Mouse (Mus musculus): ENCODE results near the gene Zfp385b.

Gene Zfp385b

DNA sequence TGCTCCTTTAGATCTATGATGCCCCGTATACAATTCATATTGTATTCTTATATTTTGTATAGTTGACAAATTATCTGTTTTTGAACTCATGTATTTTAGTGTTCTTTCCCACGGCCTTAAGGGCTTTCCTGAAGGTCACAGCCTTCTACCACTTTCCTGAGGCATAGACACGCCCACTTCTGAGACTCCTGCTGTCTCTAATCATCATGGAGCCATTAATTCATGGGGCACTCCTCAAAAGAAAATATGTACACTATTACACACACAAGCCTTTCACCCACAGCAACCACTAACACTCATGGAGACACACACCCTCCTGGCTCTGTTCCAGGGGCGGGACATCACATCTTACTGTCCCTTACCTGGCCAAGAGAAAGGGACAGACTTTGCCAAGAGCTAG, 232.1 kb downstream of the Zfp385b start:
- no peak for DNase-seq (ENCODE audit: low spot score)

DNA sequence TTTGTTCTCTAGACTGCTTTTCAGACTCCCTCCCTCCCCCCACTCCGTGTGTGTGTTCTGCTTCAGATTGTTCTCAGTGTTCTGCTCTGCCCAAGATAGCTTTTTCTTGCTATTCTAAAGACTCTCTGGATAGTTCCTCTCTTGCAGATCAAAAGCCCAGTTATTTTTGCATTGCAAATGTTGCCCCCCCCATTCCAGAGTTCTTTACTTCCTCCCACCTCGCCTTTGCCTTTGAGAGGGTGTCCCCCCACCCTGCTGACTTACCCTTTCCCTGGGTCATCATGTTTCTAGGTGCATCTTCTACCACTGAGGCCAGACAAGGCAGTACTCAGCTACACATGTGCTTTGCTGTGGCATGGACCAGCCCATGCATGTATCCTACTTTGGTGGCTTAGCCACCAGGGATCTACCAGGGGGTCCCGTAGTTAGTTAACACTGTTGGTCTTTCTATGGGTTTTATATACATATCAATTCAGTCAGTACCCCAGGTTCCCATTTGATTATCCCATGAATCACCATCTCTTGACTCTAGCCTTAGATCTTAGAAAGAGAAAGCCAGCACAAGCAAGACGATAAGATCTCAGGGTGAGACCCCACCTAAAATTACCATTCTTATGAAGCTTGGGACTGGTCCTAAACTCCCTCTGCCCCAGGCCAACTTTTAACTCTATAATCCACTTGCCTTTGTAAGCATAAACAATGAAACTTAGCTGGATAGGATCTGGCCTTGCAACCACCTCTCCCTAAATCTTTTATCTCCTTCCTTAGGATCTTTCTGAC, 232.7 kb downstream of the Zfp385b start:
- DNase-seq (ENCODE audit: low spot score) = no peak

DNA sequence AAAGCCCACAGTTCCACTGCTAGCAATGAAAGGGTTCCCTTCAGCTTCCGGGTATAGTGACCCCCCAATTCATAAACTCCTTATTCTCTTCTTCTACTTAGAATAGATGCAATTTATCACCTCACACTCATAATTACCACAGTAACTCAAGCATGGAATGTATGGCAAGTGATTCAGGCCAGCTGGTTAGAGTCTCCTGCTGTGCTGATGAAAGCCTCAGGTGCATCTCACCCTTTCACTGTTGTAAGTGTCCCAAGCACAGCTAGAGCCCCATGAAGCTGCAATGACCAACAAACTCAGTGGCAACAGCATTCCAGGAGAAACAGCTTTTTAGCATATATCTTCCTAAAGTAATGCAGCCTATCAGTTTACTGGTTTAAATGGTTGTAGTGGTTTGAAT, 235.9 kb downstream of the Zfp385b start:
- no peak for DNase-seq (ENCODE audit: low spot score)

DNA sequence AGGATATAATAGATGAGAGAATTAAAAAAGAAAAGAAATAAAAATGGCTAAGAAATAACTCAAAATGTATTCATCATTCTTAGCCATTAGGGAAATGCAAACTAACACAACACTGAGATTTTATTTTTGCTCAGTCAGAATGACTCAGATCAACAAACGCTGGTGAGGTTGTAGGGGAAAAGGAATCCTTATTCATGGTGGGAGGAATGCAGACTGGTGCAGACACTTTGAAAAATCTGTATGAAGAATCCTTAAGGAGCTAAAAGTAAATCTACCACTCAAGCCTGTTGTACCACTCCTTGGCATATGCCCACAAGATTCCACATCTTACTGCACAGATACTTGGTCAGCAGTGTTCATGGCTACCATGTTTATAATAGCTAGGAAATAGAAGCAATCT, 242.9 kb downstream of the Zfp385b start:
- DNase-seq (ENCODE audit: low spot score) = no peak

DNA sequence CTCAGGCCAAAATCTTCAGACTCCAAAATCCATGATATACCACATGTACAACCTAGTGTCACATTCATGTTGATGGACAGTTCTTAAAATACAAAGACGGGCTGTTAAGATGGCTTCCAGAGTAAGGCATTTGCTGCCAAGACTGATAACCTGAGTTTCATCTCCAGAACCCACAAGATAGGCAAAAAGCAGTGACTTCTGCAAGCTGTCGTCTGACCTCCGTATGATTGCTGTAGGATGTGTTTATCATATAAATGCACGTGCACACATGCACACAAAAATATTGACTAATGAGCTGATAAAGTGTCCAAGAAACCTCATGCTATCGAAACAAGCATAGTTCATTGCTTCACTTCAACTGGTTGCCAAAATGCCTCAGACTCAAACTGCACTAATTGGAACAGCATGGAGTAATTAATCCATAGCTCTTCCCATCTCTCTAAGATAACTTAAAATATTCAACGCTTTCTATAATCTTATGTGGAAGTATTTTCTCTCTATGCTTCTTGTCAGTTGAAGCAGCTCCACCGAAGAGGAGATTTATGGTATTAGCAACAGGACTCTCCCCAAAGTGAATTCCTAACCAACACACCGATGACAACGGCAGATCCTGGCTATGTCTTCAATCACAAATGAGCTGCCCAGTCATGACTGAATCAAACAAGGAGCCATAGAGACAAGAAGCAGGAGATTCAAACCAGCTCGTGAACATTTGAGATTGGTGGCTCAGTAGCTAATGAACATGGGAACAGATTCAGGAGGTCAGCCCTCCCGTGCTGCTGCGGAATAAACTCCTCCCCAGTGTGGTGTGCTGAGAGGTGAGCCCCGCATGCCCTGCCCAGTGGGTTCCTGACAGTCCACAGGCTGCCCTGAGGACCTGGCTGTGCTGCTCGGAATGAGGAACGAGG, 251.7 kb downstream of the Zfp385b start:
- no peak for DNase-seq (ENCODE audit: low spot score)

DNA sequence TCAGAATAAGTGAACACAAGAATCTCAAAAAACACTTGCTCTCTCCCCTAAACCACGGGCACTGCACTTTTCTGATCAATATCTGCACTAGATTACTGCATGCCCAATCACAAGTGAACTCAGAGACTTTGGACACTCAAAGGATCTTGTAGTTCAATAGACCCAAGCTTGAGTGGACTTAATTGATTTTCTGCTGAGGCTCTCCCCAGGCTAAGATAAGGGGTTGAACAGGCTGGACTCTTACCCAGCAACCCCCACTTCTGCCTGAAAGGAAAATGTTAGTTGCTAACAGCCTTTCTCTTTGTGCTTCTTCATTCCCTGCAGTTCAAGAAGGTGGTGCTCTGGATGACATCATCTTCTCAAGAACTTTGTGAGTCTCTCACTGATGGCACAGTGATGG, 255.7 kb downstream of the Zfp385b start:
- no peak for DNase-seq (ENCODE audit: low spot score)

DNA sequence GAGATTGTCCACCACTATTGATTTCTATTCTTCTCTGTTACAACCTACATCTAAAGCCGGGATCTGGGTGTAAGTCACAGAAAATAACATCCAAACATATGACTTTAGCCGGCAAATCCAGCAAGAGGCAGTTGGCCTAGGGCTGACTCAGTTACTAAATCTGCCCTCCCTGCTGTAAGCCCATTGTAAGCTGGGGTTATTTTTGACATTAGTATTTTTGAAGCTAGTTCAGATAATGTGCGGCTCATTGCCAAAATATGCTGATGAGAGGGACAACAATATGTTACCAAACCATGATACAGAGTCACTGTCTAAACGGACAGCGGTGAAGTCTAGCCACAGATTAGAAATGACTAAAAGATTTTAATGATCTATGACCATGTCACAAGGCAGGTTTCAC, 257.5 kb downstream of the Zfp385b start:
- no peak for DNase-seq (ENCODE audit: low spot score)

DNA sequence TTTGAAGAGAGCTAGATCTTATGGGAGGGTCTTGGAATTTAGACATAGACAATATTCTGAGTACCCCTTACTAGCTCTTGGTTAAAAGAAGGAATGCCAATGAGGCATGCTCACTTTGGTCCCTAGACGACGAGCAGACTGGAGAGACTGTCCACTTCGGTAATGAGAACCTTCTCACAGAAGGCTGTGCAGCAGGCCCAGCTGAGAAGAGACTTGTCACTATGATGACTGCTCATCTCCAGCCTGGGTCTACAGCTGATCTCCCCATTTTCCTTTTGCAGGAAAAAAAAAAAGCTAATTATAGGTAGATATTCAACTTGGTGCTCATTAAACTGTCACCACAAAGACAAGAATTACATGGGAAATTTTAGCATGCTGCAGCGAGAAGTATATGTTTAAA, 262.5 kb downstream of the Zfp385b start:
- DNase-seq (ENCODE audit: low spot score) = no peak

DNA sequence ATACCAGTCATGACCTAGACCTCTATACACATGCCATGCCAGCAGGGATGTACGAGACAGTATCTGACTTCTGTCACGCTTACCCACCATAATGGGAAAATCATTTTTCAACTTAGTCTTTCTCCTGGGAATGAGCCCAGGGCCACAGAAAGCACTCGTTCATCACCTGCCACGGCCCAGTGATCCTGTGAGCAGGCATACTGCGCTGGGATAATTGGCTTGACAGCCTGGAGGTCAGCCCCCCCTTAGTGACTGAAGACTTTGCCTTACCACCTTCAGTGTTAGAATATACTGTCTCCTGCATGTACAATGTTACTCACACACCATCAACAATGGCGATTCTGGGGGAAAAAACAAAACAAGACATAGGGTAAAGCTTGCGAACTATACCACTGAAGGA, 263.5 kb downstream of the Zfp385b start:
- DNase-seq (ENCODE audit: low spot score) = no peak

DNA sequence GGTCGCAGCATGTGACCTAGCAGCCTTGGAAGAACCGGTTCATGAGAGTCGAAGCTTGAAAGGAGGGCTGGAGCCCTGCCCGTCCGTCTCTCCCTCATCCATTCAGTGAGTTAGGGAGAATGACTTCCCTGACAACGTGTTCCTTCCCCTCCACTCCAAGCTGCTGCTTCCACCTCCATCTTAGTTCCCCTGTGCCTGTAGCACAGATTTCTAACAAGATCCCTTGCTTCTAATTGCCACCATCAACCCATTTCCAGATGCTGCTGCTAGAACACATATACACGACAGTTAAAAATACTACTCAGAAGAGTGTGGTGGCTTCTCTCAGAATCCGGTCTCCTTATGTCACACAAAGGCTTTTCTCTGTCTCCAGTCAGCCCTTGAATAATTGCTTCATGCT, 266.8 kb downstream of the Zfp385b start:
- DNase-seq (ENCODE audit: low spot score) = no peak

DNA sequence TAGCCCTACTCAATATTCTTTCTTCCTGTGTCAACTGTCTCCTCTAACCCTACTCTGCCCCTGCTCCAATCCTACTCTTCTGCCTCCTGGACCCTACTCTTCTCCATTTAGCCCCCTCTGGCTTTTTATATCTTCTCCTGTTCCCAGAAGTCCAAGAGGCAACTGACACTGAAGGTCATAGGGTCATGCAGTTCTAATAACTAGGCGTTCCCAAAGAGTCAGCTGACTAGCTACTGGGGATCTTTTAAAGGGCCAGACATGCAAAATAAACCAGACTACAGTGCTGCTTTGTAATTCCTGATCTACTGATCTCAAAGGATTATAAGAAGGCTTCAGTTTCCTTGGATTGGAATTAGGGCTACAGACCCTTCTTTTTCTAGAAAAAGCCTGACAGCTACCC, 276.1 kb downstream of the Zfp385b start:
- no peak for DNase-seq (ENCODE audit: low spot score)

DNA sequence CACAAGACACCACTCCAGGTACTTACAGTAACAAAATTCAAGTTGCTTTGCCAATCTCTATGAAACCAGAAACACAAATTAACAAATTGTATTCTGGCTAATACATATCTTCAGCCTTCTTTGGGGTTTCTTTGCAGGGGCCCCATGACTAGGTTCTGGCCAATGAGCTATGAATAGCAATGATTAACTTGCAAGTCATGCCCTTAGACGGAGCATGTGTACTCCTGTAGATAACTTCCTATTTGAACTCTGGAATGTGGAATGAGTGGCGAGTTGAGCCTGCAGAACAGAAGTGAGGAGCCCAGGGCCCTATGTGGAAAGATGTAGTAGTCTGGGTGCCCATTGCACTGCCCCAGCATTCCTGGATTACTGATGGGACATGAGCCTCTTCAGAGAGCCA, 276.8 kb downstream of the Zfp385b start:
- DNase-seq (ENCODE audit: low spot score) = no peak

DNA sequence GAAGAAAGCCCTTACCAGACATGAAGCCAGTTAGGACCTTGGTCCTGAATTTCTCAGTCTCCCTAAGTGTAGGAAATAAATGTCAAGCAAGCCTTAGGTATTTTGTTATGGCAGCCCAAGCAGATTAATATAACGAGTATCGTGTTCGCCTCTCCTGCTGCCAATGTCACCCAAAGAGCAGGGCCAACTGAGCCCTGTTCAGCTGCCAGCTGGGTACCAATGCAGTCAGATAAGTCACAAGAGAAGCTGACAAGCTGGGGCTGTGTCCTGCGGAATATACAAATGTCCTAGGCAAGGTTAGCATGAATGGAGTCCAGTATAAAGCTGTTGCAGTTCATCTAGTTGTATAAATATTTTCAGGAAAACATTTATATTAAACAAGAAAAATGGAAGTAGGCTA, 277.8 kb downstream of the Zfp385b start:
- no peak for DNase-seq (ENCODE audit: low spot score)

DNA sequence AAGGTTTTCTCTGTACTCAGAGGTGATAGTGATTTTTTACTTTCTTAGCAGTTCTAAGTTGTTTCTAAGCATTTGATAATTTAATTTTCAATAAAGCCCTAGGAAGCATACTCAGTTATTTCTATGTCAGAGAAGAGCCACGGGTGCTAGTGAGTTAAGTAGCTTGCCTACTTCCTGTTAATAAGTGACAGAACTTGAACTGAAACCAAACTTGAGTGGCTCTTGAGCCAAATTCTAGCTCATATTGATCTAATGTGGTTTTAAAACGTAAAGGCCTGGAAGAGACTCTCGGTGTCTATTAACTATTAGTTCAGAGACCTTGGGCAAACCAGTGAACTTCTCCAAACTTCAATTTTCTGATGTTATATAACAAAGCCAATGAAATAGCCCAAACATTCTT, 278.6 kb downstream of the Zfp385b start:
- DNase-seq (ENCODE audit: low spot score) = no peak

DNA sequence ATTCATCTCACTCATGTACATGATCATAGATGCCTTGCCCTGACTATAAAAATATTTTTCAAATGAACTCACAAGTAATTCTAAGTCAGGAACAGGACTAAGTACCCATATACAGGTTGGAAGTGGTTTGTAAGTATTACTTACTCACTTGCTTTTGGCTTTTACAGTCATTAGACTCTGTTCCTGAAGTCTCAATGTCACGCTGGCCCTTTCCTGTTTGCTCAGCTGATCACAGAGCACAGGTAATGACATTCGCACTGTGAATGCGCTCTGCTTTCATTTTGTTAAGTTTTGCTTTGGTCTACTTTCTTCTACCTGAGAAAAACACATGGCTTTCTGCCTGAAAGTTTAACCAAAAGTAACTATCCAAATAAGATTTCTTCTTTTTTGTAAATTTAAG, 282.9 kb downstream of the Zfp385b start:
- no peak for DNase-seq (ENCODE audit: low spot score)

DNA sequence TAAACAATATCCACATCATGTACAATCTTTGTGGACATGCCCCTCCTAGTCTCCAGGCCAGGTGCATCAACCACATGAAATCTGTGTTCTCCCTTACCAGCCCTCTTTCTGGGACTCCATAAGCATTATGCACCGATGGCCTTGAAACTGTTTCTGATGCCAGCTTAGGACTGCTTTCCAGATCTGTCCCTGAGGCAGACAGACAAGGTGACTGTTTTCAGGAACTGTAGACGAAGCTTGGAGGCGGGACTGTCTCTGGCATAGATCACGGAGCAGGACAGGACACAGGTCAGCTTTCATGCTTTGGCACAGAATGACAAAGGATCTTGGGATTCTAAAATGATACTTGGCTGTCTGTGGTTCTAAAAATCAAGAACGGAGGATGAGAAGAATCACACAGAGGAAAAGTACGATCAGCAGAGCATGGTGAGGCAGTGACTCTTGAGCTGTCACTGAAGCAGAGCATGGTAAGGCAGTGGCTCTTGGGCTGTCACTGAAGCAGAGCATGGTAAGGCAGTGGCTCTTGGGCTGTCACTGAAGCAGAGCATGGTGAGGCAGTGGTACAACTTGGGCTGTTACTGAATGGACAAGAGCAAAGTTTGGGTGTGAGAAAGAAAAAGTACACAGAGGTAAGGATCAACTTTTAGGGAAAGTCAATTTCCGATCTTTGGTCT, 291.2 kb downstream of the Zfp385b start:
- DNase-seq (ENCODE audit: low spot score) = no peak

DNA sequence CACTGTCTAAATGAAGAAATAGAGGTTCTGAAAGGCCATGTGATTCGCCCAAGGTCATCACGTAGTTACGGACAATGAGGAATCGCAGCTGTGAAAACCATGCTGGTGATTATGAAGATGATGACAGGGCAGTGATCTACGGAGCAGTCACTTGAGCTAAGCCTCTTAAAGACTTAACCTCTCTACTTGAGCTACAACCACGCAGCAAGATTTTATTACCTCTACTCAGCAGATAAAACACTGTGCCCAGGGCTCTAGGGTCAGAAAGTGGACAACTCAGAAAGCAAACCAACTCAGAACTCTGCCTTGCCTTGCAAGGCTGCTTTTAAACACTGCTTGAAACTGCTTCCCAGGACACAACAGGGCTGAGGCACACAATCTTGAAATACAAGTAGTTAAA, 291.8 kb downstream of the Zfp385b start:
- DNase-seq (ENCODE audit: low spot score) = no peak

DNA sequence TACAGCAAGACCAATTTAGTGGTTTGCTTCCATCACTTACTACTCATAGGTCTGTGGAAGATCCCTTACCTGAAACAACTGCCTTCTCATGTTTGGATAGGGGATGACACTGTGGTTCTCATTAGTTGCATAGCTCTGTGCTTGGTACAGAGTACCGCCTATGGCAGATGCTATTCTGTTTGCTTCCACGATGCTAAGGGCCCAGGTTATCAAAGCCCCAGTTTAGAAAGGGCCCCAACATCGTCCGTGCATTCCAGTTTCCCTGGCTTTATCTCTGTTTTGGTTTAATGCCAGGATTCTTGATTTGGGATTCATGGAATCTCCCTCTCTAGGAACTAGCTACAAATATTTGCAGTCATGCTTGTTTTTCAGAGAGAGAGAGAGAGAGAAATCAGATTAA, 292.6 kb downstream of the Zfp385b start:
- no peak for DNase-seq (ENCODE audit: low spot score)

DNA sequence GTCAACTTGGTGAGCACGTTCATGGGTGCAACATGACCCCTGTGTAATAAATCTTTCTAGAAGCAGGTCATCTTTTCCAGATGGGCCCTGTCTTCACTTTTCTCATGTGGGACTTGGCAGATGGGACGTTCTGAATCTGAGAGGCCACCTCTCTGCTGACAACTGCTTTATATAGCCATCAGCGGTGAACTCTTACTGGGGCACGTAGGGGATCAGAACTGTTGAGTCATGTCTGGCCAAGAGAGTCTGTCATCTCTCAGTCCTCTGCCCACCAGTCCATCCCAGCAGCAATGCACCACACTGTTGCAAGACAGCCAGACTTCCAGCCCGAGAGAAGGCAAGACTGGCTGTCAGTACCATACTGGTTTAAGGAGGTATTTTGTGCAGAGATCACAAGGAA, 293.1 kb downstream of the Zfp385b start:
- DNase-seq (ENCODE audit: low spot score) = no peak

DNA sequence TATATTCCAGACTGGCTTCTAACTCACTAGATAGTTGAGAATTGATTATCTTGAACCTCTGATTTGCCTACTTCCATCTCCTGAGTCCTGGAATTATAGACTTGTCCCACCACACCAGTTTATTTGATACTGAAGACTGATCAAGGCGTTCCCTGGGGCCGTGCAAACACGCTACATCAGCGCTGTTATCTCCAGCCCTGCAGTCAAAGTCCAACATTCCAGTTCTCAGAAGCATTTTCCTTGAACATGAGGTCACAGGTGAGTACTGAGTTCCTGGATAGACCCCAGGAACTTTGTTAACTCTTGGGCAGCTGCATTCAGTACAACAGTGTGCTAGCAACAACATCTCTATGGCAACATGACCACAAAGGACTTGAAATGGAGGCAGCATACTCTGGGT, 297.2 kb downstream of the Zfp385b start:
- no peak for DNase-seq (ENCODE audit: low spot score)

DNA sequence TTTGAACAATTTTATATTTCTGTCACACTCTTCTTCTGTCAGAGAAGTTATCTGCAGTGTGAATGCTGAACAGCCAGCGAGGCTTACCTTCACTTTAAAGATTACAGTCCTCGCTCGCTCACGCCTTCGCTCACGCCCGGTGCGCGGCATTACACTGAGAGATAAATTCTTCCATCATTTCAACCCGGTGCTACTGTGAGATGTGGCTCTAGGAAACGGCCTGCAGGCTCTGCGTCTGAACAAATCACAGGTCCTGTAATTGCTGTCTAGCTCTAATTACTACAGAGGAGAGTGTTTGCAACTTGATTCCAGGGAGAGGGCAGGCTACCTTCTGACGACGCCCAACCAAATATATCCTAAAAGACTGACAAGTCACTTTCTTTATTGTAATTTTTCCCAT, 300.1 kb downstream of the Zfp385b start:
- no peak for DNase-seq (ENCODE audit: low spot score)

DNA sequence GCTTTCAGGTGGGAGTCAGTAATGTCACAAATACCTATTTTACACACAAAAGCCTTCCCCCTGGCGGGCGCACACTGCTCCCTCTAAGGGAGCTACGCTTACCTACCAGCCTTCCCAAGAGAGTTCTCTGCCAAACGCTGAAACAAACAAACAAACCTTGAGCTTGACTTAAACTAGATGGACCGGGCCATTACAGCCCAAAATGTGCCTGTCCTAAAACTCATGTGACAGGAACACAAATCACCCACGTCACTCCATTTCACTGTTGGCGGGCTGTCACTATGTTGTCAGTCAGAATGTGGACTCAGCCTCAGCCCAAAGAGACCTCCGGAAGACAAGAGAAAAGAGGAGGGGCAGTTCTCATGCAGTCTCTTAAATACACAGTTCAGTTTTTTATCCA, 300.7 kb downstream of the Zfp385b start:
- no peak for DNase-seq (ENCODE audit: low spot score)

DNA sequence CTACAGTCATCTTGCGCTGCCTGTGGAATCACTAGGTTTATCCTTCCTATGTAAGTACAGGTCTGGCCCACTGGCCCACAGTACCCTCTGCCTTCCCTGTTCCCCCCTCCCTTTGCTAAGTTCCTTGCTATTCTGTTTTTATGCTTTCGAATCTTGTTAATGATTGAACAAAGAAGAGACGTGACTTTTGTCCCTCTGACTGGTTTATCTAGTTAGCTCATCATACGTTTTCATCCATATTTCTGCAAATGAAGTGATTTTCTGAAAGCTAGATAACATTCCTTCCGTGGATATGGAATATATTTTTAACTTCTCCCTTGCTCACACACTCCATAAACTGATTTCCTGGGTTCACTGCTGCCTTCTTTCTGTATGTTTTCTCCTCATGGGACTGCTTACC, 302.8 kb downstream of the Zfp385b start:
- no peak for DNase-seq (ENCODE audit: low spot score)
